Mouse (Mus musculus): Measurements from ENCODE around the gene Anapc4. TPM values are rescaled to one million over a fixed set of nuclear protein-coding genes. Genes with fewer than 3 reads are reported as not detected.

Gene Anapc4
- 10 to 100 TPM; 35.2 to 37.7 TPM for total RNA-seq (2021)
- long read RNA-seq, experiment 1, transcript Anapc4-201 (28 exons, 3,854 nt), result major isoform, 30 of 38 reads
- long read RNA-seq, experiment 1, partial matches to known transcripts, result 5 of 38 reads
- long read RNA-seq, experiment 1, other reads (novel, unspliced or antisense), result 3 of 38 reads
- long read RNA-seq, experiment 2, transcript Anapc4-201 (28 exons, 3,854 nt), result major isoform, 36 of 39 reads
- long read RNA-seq, experiment 2, partial matches to known transcripts, result 0 of 39 reads
- long read RNA-seq, experiment 2, other reads (novel, unspliced or antisense), result 2 of 39 reads

DNA sequence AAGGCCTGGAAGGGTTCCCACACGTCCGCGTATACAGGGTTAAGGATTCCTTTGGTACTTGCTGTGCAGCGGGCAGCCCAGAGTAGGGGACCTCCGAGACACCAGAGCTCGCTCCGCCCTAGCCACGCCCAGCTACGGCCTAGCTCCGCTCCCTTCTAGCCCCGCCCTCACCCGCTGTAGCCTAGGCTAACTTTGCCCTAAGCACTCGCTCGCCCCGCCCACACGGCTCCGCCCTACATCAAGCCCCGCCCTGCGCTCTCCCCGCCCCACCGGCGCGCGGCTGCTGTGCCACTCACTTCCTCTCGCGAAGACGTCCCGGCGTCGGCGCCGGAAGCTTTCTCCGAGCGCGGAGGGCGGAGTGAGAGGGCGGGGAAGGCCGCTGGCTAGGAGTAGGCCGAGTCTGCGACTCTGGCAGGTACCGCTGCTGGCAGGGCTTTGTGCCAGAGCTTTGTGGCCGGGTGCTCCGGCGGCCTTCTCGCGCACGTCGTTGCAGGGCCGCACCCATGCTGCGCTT is at the start of gene Anapc4:
Gene Anapc4 (plus strand): TSS at position 252 of the 514 bp plus-strand sequence.
- DNase-seq, result peak; percentile 100
- intact Hi-C loops (cut with DNase I; ENCODE audit: low total_unique reads), result no loop called here

- DNase-seq, result no peak
- intact Hi-C loops (cut with DNase I; ENCODE audit: low total_unique reads), result no loop called here
These were observed 47.1 kb upstream of the Anapc4 start for GRCm38 (mm10) chr5:52786556-52787322.

DNA sequence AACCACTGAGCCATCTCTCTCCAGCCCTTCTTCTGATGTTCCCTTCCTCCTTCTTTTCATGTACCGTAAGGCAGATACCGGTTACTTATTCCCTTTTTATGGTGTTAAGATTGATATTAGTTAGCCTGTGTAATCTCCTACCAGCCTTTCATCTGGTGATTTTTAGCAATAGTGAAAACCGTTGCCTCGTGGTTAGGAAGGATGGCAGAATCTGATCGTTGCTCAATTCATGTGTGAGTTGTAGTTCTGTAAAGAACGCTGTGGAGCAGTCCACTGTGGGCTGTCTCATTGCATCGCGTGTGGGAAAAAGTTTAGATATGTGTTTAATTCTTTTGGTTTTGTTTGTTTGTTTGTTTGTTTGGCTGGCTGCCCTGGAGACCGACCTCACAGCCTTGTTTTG is 40.6 kb upstream of the Anapc4 start:
- DNase-seq, result no peak
- intact Hi-C loops (cut with DNase I; ENCODE audit: low total_unique reads), result no loop called here

DNA sequence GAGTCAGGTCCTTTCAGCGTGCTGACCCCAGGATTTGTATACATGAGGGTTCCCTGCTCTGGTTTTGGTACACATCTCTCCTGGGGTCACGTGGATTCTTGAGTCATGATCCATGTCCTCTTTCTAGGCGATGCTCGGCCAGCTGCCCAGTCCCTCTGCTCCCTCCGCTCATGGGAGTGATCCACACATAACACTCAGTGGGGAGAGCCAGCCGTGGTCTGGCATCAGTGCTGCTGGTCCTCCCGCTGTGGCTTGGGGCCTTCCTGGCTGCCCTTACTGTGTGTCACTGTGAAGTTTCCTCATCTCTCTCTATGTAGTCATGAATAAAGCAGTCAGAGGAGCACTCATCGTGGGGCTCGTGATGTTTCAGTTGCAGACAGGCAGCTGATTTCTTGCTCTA is 39.7 kb upstream of the Anapc4 start:
- intact Hi-C loops (cut with DNase I; ENCODE audit: low total_unique reads), result no loop called here
- DNase-seq, result peak; percentile 15

- intact Hi-C loops (cut with DNase I; ENCODE audit: low total_unique reads), result no loop called here
- no peak for DNase-seq
These were observed 34.4 kb upstream of the Anapc4 start for GRCm38 (mm10) chr5:52799274-52799985.

DNA sequence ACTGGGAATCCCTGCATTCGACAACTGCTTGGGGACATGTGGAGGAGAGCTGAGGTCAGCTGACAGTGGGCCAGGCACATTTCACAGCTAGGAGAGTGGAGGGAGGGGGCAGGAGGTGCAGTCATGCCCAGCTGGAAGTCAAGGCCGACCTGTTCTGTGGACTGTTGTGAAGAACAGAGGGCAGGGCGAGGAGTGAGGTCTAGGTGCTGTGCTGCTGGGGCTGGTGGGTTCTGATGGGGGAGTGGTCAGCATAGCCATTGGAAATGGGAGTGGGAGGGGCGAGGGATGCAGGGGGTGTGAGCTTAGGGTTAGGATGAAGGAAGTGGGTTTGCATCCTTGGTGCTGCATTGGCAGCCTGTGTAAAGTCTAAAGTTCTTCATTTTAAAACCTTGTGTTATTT is 28.0 kb upstream of the Anapc4 start:
- intact Hi-C loops (cut with DNase I; ENCODE audit: low total_unique reads), result no loop called here

GRCm38 (mm10) chr5:52806349-52806748 is 27.5 kb upstream of the Anapc4 start:
- DNase-seq, result no peak
- intact Hi-C loops (cut with DNase I; ENCODE audit: low total_unique reads), result no loop called here

More for the DNA sequence above, 28.0 kb upstream of the Anapc4 start:
- no peak for DNase-seq

DNA sequence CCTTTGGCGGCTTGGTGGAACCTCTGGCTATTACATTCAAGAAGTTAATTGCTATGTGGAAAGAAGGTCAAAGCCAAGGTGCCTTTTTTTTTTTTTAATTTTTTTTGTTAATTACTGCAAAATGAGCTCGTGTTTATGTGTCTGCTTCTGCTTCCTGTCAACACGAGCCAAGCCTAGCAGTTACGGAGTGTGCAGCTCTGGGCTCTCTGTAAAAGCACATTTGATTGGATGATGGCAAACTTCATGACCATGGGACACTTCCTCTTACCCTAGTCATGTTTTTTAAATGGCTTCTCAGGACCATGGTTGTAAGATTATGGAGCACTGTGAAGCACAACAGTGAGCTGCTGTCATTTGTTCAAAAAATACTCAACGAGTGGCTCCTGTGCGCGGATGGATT is 26.8 kb upstream of the Anapc4 start:
- no peak for DNase-seq
- intact Hi-C loops (cut with DNase I; ENCODE audit: low total_unique reads), result no loop called here

- DNase-seq, result no peak
- intact Hi-C loops (cut with DNase I; ENCODE audit: low total_unique reads), result no loop called here
These were observed 23.4 kb upstream of the Anapc4 start for GRCm38 (mm10) chr5:52810446-52810845.

GRCm38 (mm10) chr5:52811056-52811455 is 22.8 kb upstream of the Anapc4 start:
- intact Hi-C loops (cut with DNase I; ENCODE audit: low total_unique reads), result no loop called here

GRCm38 (mm10) chr5:52812456-52812855 is 21.4 kb upstream of the Anapc4 start:
- intact Hi-C loops (cut with DNase I; ENCODE audit: low total_unique reads), result no loop called here
- DNase-seq, result no peak

More at GRCm38 (mm10) chr5:52811056-52811455, 22.8 kb upstream of the Anapc4 start:
- DNase-seq, result no peak

DNA sequence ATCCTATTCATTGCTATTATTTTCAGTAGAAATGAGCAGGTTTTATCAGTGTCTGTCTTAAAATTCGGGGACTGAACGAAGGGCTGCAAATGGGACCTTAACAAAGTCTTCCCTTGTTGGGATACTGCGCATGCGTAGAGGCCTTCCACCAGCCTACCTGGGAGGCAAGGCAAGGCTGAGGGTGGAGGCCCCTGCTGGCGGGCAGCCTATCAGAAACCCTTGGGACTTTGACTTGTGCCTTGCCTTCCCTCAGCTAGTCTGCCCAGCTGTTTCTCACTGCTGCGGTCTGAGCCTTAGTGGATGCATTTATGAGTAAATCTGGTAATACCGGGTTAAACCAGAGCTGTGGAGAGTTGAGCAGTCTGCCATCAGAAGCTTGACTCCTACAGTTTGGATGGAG is 20.5 kb upstream of the Anapc4 start:
- intact Hi-C loops (cut with DNase I; ENCODE audit: low total_unique reads), result no loop called here

GRCm38 (mm10) chr5:52818676-52819075 is 15.1 kb upstream of the Anapc4 start:
- intact Hi-C loops (cut with DNase I; ENCODE audit: low total_unique reads), result no loop called here
- no peak for DNase-seq

More for the DNA sequence above, 20.5 kb upstream of the Anapc4 start:
- DNase-seq, result no peak

GRCm38 (mm10) chr5:52821691-52822090 is 12.1 kb upstream of the Anapc4 start:
- DNase-seq, result peak; percentile 17
- intact Hi-C loops (cut with DNase I; ENCODE audit: low total_unique reads), result loop anchor here (10.0 kb wide), 1 partner anchor 147 kb away; no protein-coding TSS in a partner anchor

GRCm38 (mm10) chr5:52827923-52828322 is 5.9 kb upstream of the Anapc4 start:
- no peak for DNase-seq
- intact Hi-C loops (cut with DNase I; ENCODE audit: low total_unique reads), result loop anchor here (10.0 kb wide), 1 partner anchor 153 kb away; no protein-coding TSS in a partner anchor

DNA sequence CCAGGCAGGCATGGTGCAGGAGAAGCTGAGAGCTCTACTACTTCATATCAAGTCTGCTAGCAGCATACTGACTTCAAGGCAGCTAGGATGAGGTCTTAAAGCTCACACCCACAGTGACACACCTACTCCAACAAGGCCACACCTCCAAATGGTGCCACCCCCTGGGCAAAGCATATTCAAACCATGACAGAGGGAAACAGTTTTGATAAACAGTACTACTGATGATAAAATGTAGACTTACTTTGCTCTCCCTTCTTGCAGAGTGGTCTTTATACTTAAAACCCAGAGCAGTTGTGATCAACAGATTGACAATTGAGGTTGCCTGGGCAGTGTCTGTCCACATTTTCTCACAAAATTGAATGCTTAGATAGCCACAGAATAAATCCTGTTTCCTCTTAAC is 807 bp upstream of the Anapc4 start:
- DNase-seq, result no peak
- intact Hi-C loops (cut with DNase I; ENCODE audit: low total_unique reads), result no loop called here

DNA sequence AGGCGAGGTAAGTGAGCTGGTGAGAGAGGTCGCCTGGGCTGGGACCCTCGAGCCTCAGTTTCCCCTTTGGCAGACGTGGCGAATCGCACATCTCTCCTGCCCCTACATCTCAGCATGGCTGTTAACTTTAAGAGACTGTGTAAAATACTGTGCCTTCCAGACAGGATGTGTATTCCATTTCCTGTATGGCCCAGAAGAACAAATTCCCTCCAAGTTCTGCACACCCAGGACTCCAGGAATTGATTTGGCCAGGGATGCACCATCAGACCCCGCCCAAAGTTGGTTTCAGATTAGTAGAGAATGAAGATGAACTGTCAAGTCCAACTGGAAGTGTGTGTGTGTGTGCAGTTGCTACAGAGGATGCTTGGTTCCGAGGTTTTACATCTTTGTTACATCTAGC is 574 bp downstream of the Anapc4 start:
- intact Hi-C loops (cut with DNase I; ENCODE audit: low total_unique reads), result no loop called here
- DNase-seq, result no peak

DNA sequence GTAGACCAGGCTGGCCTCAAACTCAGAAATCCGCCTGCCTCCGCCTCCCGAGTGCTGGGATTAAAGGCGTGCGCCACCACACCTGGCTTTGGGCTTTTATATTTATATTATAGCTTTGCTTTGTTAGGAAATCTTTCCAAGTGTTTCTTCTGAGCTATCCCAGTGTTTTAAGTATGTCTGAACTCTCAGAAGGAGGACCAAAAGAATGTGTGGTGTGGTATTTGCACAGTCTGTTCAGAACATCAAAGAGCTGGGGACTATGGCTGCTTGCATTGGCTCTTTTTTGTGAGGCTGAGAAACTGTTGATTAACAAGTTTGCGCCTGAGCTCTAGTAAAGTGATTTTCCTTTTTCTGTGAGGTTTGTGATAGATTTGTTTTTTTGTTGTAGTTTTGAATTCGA is 10.5 kb downstream of the Anapc4 start:
- no peak for DNase-seq

DNA sequence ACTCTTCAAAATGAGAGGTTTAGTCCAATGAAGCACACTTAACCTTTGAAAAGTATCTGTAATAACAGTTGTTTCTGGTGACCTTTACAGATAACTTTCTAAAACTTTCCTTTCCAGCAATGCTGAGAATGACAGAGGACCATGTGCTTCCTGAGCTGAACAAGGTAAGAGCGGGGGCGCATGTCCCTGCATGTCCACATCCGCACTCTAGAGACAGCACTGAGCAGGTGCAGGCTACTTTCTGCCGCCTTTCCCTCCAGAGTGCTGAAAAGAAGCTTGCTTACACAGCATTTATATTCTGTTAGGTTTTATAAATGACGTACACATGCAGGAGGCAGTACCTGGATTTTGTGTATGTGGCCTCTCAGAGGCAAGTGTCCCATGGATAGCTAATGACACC is 21.9 kb downstream of the Anapc4 start:
- DNase-seq, result no peak
- intact Hi-C loops (cut with DNase I; ENCODE audit: low total_unique reads), result no loop called here

More for the DNA sequence above, 10.5 kb downstream of the Anapc4 start:
- intact Hi-C loops (cut with DNase I; ENCODE audit: low total_unique reads), result no loop called here

- no peak for DNase-seq
- intact Hi-C loops (cut with DNase I; ENCODE audit: low total_unique reads), result no loop called here
These were observed 30.6 kb downstream of the Anapc4 start for GRCm38 (mm10) chr5:52864446-52864845.
